Mouse (Mus musculus) heart, postnatal 0 days (tissue): ENCODE results near the gene Tbc1d5. TPM values are rescaled to one million over a fixed set of nuclear protein-coding genes. Genes with fewer than 3 reads are reported as not detected.

ENCODE experiments used
- ATAC-seq: fragments of 200-750 bp; cut with Nextera tagmentation; 2 replicates; pipeline ENCODE4 v1.8.0; 2017; ENCODE audit warnings: low read depth, moderate number of reproducible peaks, moderate library complexity; ENCODE audit not compliant: insufficient read depth
- DNase-seq: peaks from one replicate; pipeline ENCODE4 v3.0.0-alpha.2; 2016; ENCODE audit warnings: low spot score
- H3K27ac ChIP-seq: fragments of 300-500 bp; sonication (generic); 2 replicates; pipeline ENCODE4 v1.5.1; 2014; ENCODE audit warnings: low read depth, mild to moderate bottlenecking
- H3K27me3 ChIP-seq: fragments of 300-500 bp; sonication (generic); 2 replicates; pipeline ENCODE4 v1.6.1; 2014; ENCODE audit warnings: low read length, mixed read lengths; ENCODE audit not compliant: control insufficient read depth, insufficient read depth
- H3K36me3 ChIP-seq: fragments of 300-500 bp; sonication (generic); replicated peaks from 2 replicates; pipeline ENCODE4 v1.6.1; 2014; ENCODE audit warnings: low read length, mixed read lengths; ENCODE audit not compliant: control insufficient read depth, insufficient read depth
- H3K4me1 ChIP-seq: fragments of 300-500 bp; sonication (generic); 2 replicates; pipeline ENCODE4 v1.6.1; 2014; ENCODE audit warnings: antibody characterized with exemption; ENCODE audit not compliant: control insufficient read depth, insufficient read depth
- H3K4me2 ChIP-seq: fragments of 300-500 bp; sonication (generic); 2 replicates; pipeline ENCODE4 v1.6.1; 2014; ENCODE audit warnings: low read depth, mild to moderate bottlenecking, low read length, moderate library complexity
- H3K4me3 ChIP-seq: fragments of 300-500 bp; sonication (generic); 2 replicates; pipeline ENCODE4 v1.5.1; 2014; ENCODE audit warnings: low read depth, low read length
- H3K9ac ChIP-seq: fragments of 300-500 bp; sonication (generic); replicated peaks from 2 replicates; pipeline ENCODE4 v1.6.1; 2014; ENCODE audit warnings: low read depth, low read length, mixed read lengths
- H3K9me3 ChIP-seq: fragments of 300-500 bp; sonication (generic); replicated peaks from 2 replicates; pipeline ENCODE4 v1.6.1; 2016; ENCODE audit warnings: low read length; ENCODE audit not compliant: control insufficient read depth
- CTCF ChIP-seq: IDR thresholded peaks from 2 replicates; pipeline ENCODE4 v1.5.1; 2016; ENCODE audit warnings: antibody characterized with exemption, control low read depth, low read depth
- EP300 ChIP-seq: IDR thresholded peaks from 2 replicates; pipeline ENCODE4 v1.6.1; 2016; ENCODE audit warnings: antibody characterized with exemption, low read depth
- WGBS: fragments of 180-500 bp; shearing (Covaris S2); extraction: QIAGEN DNeasy Blood & Tissue Kit; methylation state at CpG from one replicate; pipeline ENCODE4 v1.1.7; 2014; 5-methylcytosine and 5-hydroxymethylcytosine counted together
- polyA plus RNA-seq: library from polyadenylated mRNA; unstranded; fragments of >200 nt; fragmentation: Nextera tagmentation; extraction: Ambion mirVana; gene quantifications from 2 replicates; pipeline ENCODE4 v1.2.1, GENCODE M21; 2015
- total RNA-seq: library from RNA; depleted of rRNA; stranded (reverse); fragments of >200 nt; gene quantifications from 2 replicates; pipeline ENCODE4 v1.2.3, GENCODE M21; 2014; ENCODE audit warnings: low replicate concordance

The Tbc1d5 gene
- total and polyA plus RNA-seq, 2 experiments from 2014 or later = 4.9 to 40.9 TPM

DNA sequence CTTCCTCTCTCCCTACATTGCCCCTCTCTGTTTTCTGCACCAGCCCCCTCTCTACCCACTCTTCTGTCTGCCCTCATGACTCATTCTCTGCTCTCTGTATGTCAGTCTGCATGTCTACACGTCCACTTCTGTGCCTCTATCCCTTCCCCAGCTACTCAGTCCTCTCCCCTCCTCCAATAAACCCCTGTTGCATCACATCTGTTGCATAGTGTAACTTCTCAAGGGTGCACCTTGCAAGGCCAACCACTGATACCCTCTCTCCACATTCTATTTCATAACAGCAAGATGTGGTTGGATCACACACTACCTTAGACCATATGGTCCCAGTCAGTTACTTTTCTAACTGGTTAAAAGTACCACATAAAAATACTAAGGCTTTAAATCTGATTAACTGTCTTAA, 74.9 kb downstream of the Tbc1d5 start:
- no peaks in the 10 kb centered on the region for H3K27me3 ChIP-seq
- H3K27ac ChIP-seq = no peak overlapping the region
- no peak for ATAC-seq
- 85% methylated on average over 1 of the region's 1 CpGs for WGBS
- no peaks in the 10 kb centered on the region for H3K36me3 ChIP-seq
- H3K4me1 ChIP-seq = no peaks in the 10 kb centered on the region
- no peak overlapping the region for H3K9ac ChIP-seq
- H3K4me3 ChIP-seq = no peak overlapping the region
- no peak overlapping the region for H3K4me2 ChIP-seq
- no peak for DNase-seq
- TF ChIP-seq CTCF (no peak), EP300 (no peak)
- H3K9me3 ChIP-seq = 0 out of 2 replicates have a peak, but pooled peaks cover 8% of the 10 kb centered on the region

DNA sequence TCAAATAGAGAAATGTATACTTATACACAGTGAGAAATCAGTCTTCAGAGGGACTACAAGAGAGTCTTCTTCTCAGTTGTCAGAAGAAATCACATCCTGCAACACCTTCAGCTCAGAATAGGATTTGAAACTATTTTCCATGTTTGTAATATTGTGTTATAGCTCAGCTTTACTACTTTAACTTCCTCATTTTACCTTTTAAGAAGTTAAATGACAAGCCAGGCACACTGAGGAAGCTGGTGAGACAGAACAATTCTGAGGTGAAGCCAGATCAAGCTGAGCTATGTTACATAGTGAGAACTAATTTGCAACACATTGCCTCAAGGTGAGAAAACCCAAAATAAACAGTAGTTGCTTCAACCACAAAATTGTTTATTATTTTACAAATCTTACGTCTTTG, 135.3 kb downstream of the Tbc1d5 start:
- H3K4me3 ChIP-seq = no peak overlapping the region
- H3K9me3 ChIP-seq = no peaks in the 10 kb centered on the region
- 66% methylated on average over 1 of the region's 1 CpGs for WGBS
- no peak for DNase-seq
- no peaks in the 10 kb centered on the region for H3K36me3 ChIP-seq
- H3K27me3 ChIP-seq = no peaks in the 10 kb centered on the region
- no peak overlapping the region for H3K27ac ChIP-seq
- TF ChIP-seq EP300 (no peak), CTCF (no peak)
- no peak for ATAC-seq
- H3K4me2 ChIP-seq = no peak overlapping the region
- H3K4me1 ChIP-seq = no peaks in the 10 kb centered on the region
- H3K9ac ChIP-seq = no peak overlapping the region

DNA sequence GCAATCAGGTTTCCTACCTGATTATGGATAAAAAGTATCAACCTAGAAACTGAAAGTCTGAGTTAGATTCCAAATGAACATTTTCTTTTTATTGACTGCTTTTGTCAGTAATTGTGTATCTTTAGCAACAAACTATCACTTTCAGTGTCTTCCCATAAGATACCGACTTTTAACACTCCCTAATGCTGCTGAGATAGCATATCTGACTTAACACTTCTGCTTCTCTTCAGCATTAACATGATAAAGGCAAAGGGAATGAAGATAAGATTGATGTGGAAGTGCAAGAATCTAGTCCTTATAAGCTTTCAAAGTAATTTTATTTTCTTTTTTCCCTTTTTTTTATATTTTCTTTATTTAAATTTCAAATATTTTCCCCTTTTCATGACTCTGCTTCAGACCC, 138.3 kb downstream of the Tbc1d5 start:
- H3K9ac ChIP-seq = no peak overlapping the region
- 21% methylated on average over 1 of the region's 1 CpGs for WGBS
- H3K4me2 ChIP-seq = no peak overlapping the region
- H3K4me1 ChIP-seq = no peaks in the 10 kb centered on the region
- H3K4me3 ChIP-seq = no peak overlapping the region
- TF ChIP-seq EP300 (no peak), CTCF (no peak)
- H3K27me3 ChIP-seq = no peaks in the 10 kb centered on the region
- DNase-seq (no peak), ATAC-seq (no peak)
- no peak overlapping the region for H3K27ac ChIP-seq
- H3K36me3 ChIP-seq = no peaks in the 10 kb centered on the region
- H3K9me3 ChIP-seq = no peaks in the 10 kb centered on the region

DNA sequence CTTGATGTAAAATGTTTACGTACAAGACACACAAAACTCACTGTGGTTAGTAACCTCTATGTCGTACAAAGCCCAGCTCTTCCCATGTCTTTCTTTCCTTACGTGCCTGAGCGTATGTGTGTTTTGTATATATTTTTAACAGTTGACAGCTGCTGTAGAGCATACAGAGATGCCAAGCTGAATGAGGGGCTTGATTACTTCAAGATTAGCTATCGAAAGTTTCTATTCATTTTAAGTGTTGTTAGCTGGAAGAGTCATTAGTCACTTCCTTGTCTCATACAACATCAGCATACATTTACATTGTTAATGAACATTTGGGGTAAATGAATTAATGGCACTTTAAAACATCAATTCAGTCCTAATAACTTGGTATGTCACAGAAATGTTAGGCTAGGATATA, 155.9 kb downstream of the Tbc1d5 start:
- Histone ChIP-seq H3K27ac (no peak overlapping the region), H3K4me3 (no peak overlapping the region), H3K27me3 (no peaks in the 10 kb centered on the region), H3K9me3 (no peaks in the 10 kb centered on the region), H3K9ac (no peak overlapping the region), H3K36me3 (no peaks in the 10 kb centered on the region), H3K4me1 (no peaks in the 10 kb centered on the region), H3K4me2 (no peak overlapping the region)
- WGBS = 87% methylated on average over 5 of the region's 5 CpGs
- ATAC-seq (no peak), DNase-seq (no peak)
- TF ChIP-seq EP300 = no peak
- TF ChIP-seq CTCF = no peak

DNA sequence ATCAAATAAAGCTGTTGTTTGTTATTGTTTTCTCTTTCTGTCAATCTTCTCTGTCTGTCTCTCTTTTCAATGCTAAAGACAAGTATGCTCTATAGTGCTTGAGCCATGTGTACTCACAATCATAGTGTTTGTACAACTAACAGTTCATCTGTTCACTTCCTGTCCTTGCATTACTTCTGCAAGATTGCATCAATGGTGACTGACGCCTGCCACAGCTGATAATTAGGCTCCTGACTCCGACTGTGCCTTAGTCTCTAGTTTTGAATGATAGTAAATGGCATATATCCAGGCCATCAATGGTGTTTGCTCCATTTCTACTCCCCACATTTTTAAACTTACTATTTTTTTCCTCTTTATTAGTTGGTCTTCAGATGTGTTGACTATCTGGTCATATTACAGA, 162.8 kb downstream of the Tbc1d5 start:
- Histone ChIP-seq H3K27ac (no peak overlapping the region), H3K9me3 (no peaks in the 10 kb centered on the region), H3K36me3 (no peaks in the 10 kb centered on the region), H3K4me1 (no peaks in the 10 kb centered on the region), H3K27me3 (no peaks in the 10 kb centered on the region), H3K4me3 (no peak overlapping the region), H3K9ac (no peak overlapping the region), H3K4me2 (no peak overlapping the region)
- ATAC-seq (no peak), DNase-seq (no peak)
- 66% methylated on average over 2 of the region's 2 CpGs for WGBS
- TF ChIP-seq CTCF (no peak), EP300 (no peak)

DNA sequence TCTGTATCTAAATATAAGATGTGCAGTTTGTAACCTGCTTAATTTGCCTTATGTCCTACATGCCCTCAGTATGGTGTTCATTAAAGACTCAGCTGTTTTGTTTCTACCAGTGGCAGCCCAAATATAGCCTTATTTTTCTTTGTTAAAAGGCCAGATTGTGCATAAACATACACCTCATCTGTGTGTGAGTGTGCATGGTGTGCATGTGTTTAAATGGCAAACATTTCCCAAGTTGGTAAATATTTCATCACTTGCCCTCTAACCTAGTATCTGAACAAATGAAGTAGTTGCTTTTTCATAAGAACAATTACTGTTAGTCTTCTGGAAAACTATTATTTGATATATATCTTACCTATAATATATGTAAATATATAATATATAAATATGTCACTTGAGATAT, 165.2 kb downstream of the Tbc1d5 start:
- Histone ChIP-seq H3K9ac (no peak overlapping the region), H3K4me1 (no peaks in the 10 kb centered on the region), H3K4me2 (no peak overlapping the region), H3K27me3 (no peaks in the 10 kb centered on the region), H3K9me3 (no peaks in the 10 kb centered on the region), H3K36me3 (no peaks in the 10 kb centered on the region), H3K4me3 (no peak overlapping the region), H3K27ac (no peak overlapping the region)
- TF ChIP-seq CTCF (no peak), EP300 (no peak)
- ATAC-seq (no peak), DNase-seq (no peak)
